Mouse (Mus musculus): ENCODE measurements around the gene Rac1. TPM values are rescaled to one million over a fixed set of nuclear protein-coding genes. Genes with fewer than 3 reads are reported as not detected.

Gene Rac1
- polyA plus RNA-seq, 2 experiments = 513 to 535 TPM

DNA sequence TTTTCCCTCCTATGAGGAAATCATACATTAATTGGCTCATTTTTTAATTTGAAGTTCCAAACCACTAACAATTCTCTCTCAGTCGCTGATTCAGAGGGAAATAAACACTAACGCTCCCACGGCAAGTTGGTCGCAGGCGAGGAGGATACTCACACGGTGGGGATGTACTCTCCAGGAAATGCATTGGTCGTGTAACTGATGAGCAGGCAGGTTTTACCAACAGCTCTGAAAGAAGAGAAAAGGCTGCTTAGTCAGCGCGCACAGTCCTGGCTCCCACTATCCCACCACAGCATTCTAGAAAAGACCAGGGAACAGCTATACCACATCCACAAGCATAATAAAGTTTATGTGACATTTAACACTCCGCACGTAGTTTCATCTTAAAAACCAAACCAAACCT lies 10.8 kb downstream of the Rac1 start:
- Histone ChIP-seq H3K9me3 (ENCODE audit: control insufficient read depth, low read length) (no peaks in the 10 kb centered on the region), H3K9ac (ENCODE audit: low read depth, low read length, severe bottlenecking) (no peak overlapping the region), H3K4me1 (ENCODE audit: control insufficient read depth, insufficient read depth, low read length) (no peaks in the 10 kb centered on the region; the same call in 1 of the 2 replicates), H3K27me3 (ENCODE audit: control insufficient read depth, insufficient read depth, low read length) (no peaks in the 10 kb centered on the region), H3K36me3 (ENCODE audit: control insufficient read depth, insufficient read depth, low read length) (peaks cover 49% of the 10 kb centered on the region), H3K4me2 (replicated peaks; ENCODE audit: low read depth, low read length, severe bottlenecking) (no peak overlapping the region), H3K27ac (replicated peaks; ENCODE audit: low read depth, low read length) (no peak overlapping the region), H3K4me3 (replicated peaks; ENCODE audit: low read length) (no peak overlapping the region)
- DNase-seq (ENCODE audit: low spot score) (no peak), ATAC-seq (ENCODE audit: low FRiP score, low read depth) (no peak)
- no peak for TF ChIP-seq POLR2A (IDR thresholded peaks at IDR 0.05; ENCODE audit: borderline replicate concordance, extremely low read depth, insufficient read depth, insufficient read length)
- WGBS = 88% methylated on average over 11 of the region's 11 CpGs

DNA sequence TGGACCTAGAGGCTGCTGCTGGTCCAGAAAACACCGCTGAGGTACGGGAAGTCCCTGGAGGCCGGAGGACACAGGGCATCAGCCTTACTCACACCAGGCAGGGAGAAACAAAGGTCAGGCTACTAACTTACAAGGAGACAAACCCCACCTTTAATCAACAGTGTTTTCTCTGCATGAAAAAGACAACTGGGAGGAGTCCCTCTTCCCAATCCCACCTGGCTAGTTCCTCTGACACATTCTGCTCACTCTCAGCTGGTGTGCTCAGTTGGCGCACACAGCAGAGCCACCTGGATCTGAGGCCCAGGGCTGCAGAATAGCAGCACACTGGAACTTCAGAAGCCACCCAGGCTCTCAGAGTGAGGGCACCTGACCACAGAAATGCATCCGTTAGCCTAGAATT lies 13.0 kb downstream of the Rac1 start:
- Histone ChIP-seq H3K9me3 (ENCODE audit: control insufficient read depth, low read length) (no peaks in the 10 kb centered on the region), H3K27me3 (ENCODE audit: control insufficient read depth, insufficient read depth, low read length) (no peaks in the 10 kb centered on the region), H3K4me3 (replicated peaks; ENCODE audit: low read length) (no peak overlapping the region), H3K4me1 (ENCODE audit: control insufficient read depth, insufficient read depth, low read length) (no peaks in the 10 kb centered on the region; the same call in 1 of the 2 replicates), H3K36me3 (ENCODE audit: control insufficient read depth, insufficient read depth, low read length) (peaks cover 64% of the 10 kb centered on the region), H3K9ac (ENCODE audit: low read depth, low read length, severe bottlenecking) (no peak overlapping the region), H3K27ac (replicated peaks; ENCODE audit: low read depth, low read length) (no peak overlapping the region), H3K4me2 (replicated peaks; ENCODE audit: low read depth, low read length, severe bottlenecking) (no peak overlapping the region)
- no peak for ATAC-seq (ENCODE audit: low FRiP score, low read depth)
- TF ChIP-seq POLR2A (IDR thresholded peaks at IDR 0.05; ENCODE audit: borderline replicate concordance, extremely low read depth, insufficient read depth, insufficient read length) = no peak
- 96% methylated on average over 5 of the region's 5 CpGs for WGBS
- no peak for DNase-seq (ENCODE audit: low spot score)

DNA sequence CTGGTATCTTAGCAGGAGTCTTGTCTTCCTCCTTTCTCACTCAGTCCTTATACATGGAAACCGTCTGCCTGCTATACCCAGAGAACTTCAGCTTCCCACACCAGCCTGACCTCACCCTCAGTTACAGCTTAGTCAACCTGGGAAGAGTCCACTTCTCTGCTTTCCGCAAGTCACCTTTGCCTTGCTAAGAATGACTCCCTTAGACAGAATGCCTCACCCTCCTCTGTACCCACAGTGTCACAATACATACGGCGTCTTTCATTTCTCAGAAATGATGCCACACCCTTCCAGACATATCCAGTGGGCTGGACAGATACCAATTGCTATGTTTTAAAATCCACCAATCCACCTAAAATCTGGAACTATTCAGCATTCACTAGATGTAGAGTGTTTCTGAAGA lies 15.5 kb downstream of the Rac1 start:
- Histone ChIP-seq H3K4me3 (replicated peaks; ENCODE audit: low read length) (no peak overlapping the region), H3K27me3 (ENCODE audit: control insufficient read depth, insufficient read depth, low read length) (no peaks in the 10 kb centered on the region), H3K9me3 (ENCODE audit: control insufficient read depth, low read length) (no peaks in the 10 kb centered on the region), H3K4me1 (ENCODE audit: control insufficient read depth, insufficient read depth, low read length) (no peaks in the 10 kb centered on the region; the same call in 1 of the 2 replicates), H3K36me3 (ENCODE audit: control insufficient read depth, insufficient read depth, low read length) (peaks cover 87% of the 10 kb centered on the region), H3K4me2 (replicated peaks; ENCODE audit: low read depth, low read length, severe bottlenecking) (no peak overlapping the region), H3K27ac (replicated peaks; ENCODE audit: low read depth, low read length) (no peak overlapping the region), H3K9ac (ENCODE audit: low read depth, low read length, severe bottlenecking) (no peak overlapping the region)
- no peak for TF ChIP-seq POLR2A (IDR thresholded peaks at IDR 0.05; ENCODE audit: borderline replicate concordance, extremely low read depth, insufficient read depth, insufficient read length)
- ATAC-seq (ENCODE audit: low FRiP score, low read depth) (no peak), DNase-seq (ENCODE audit: low spot score) (no peak)
- 83% methylated on average over 4 of the region's 4 CpGs for WGBS

DNA sequence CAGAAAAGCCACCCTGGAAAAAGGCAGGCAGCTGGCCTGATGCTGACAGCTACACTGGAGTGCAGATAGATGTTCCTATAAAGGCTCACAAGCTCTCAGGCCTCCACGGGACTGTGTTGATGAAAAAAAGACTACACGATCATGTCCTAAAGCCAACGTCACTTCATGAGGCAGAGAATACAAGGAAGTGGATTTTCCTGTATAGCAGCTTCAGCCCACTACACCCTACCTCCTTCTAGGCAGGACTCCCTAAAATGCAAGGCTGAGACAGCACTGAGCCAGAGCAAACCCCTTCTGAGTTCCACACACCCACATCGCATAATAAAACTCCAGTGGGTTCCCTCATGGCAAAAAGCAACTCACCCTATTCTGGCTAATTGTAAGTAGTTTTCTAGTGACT lies 16.3 kb downstream of the Rac1 start:
- Histone ChIP-seq H3K9ac (ENCODE audit: low read depth, low read length, severe bottlenecking) (no peak overlapping the region), H3K4me1 (ENCODE audit: control insufficient read depth, insufficient read depth, low read length) (no peaks in the 10 kb centered on the region), H3K27ac (replicated peaks; ENCODE audit: low read depth, low read length) (no peak overlapping the region), H3K4me2 (replicated peaks; ENCODE audit: low read depth, low read length, severe bottlenecking) (no peak overlapping the region), H3K27me3 (ENCODE audit: control insufficient read depth, insufficient read depth, low read length) (no peaks in the 10 kb centered on the region), H3K36me3 (ENCODE audit: control insufficient read depth, insufficient read depth, low read length) (peaks cover 86% of the 10 kb centered on the region), H3K9me3 (ENCODE audit: control insufficient read depth, low read length) (no peaks in the 10 kb centered on the region), H3K4me3 (replicated peaks; ENCODE audit: low read length) (no peak overlapping the region)
- WGBS = 83% methylated on average over 4 of the region's 4 CpGs
- ATAC-seq (ENCODE audit: low FRiP score, low read depth) (no peak), DNase-seq (ENCODE audit: low spot score) (no peak)
- TF ChIP-seq POLR2A (IDR thresholded peaks at IDR 0.05; ENCODE audit: borderline replicate concordance, extremely low read depth, insufficient read depth, insufficient read length) = no peak

DNA sequence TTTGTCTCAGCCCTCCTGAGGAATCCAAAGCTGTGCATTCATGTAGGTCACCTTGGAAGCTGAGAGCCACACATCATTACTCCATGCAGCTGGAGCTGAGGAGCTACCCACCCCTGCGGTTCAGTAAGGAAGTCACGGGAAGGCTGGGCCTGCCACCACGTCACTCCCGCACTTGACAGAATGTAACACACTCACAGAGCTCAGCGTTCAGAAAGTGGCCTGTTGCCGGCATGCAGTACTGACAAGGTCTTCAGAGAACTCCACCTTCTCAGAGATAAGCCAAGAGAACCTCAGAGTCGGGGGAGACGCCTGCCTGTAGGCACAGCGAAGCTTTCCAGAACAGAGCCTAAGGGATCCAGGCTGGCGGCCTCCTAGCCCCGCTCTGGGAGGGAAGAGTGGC lies 18.1 kb downstream of the Rac1 start:
- Histone ChIP-seq H3K4me2 (replicated peaks; ENCODE audit: low read depth, low read length, severe bottlenecking) (no peak overlapping the region), H3K36me3 (ENCODE audit: control insufficient read depth, insufficient read depth, low read length) (peaks cover 86% of the 10 kb centered on the region), H3K27me3 (ENCODE audit: control insufficient read depth, insufficient read depth, low read length) (no peaks in the 10 kb centered on the region), H3K4me1 (ENCODE audit: control insufficient read depth, insufficient read depth, low read length) (no peaks in the 10 kb centered on the region), H3K9me3 (ENCODE audit: control insufficient read depth, low read length) (no peaks in the 10 kb centered on the region), H3K9ac (ENCODE audit: low read depth, low read length, severe bottlenecking) (no peak overlapping the region), H3K4me3 (replicated peaks; ENCODE audit: low read length) (no peak overlapping the region), H3K27ac (replicated peaks; ENCODE audit: low read depth, low read length) (no peak overlapping the region)
- ATAC-seq (ENCODE audit: low FRiP score, low read depth) = no peak
- DNase-seq (ENCODE audit: low spot score) = no peak
- no peak for TF ChIP-seq POLR2A (IDR thresholded peaks at IDR 0.05; ENCODE audit: borderline replicate concordance, extremely low read depth, insufficient read depth, insufficient read length)
- 72% methylated on average over 11 of the region's 11 CpGs for WGBS

DNA sequence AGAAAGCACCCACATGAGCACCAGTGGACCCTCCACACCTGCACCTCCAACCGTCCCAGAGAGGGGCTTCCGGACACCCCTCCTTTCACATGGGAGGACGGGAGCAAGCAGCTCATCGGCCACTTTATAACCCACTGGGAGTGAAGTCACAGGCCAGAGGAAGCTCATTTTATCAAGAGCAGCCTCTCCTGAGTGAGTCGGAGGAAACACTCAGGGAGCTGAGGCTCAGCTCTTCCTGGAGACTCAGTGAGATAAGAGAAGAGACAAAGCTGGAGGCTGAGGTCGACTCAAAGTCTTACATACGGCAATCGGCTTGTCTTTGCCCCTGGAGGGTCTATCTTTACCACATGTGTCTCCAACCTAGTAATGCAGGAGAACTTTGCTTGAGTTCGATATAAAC lies 18.5 kb downstream of the Rac1 start:
- no peak for TF ChIP-seq POLR2A (IDR thresholded peaks at IDR 0.05; ENCODE audit: borderline replicate concordance, extremely low read depth, insufficient read depth, insufficient read length)
- Histone ChIP-seq H3K9me3 (ENCODE audit: control insufficient read depth, low read length) (no peaks in the 10 kb centered on the region), H3K36me3 (ENCODE audit: control insufficient read depth, insufficient read depth, low read length) (peaks cover 86% of the 10 kb centered on the region)

More for the DNA sequence above, 18.5 kb downstream of the Rac1 start:
- 79% methylated on average over 9 of the region's 9 CpGs for WGBS
- Histone ChIP-seq H3K27ac (replicated peaks; ENCODE audit: low read depth, low read length) (no peak overlapping the region), H3K4me2 (replicated peaks; ENCODE audit: low read depth, low read length, severe bottlenecking) (no peak overlapping the region), H3K4me3 (replicated peaks; ENCODE audit: low read length) (no peak overlapping the region), H3K9ac (ENCODE audit: low read depth, low read length, severe bottlenecking) (no peak overlapping the region), H3K27me3 (ENCODE audit: control insufficient read depth, insufficient read depth, low read length) (no peaks in the 10 kb centered on the region), H3K4me1 (ENCODE audit: control insufficient read depth, insufficient read depth, low read length) (no peaks in the 10 kb centered on the region)
- DNase-seq (ENCODE audit: low spot score) (no peak), ATAC-seq (ENCODE audit: low FRiP score, low read depth) (no peak)
